Mouse (Mus musculus) right cerebral cortex, postnatal 4 days (tissue): Measurements from ENCODE around the gene Pard3.

Experiments
- DNase-seq: peaks from one replicate; pipeline ENCODE4 v3.0.0-alpha.2; 2022

The Pard3 gene

GRCm38 (mm10) chr8:127088372-127088771 is 24.7 kb downstream of the Pard3 start:
- no peak for DNase-seq

GRCm38 (mm10) chr8:127089021-127089420 is 25.3 kb downstream of the Pard3 start:
- DNase-seq = no peak

- DNase-seq = no peak
Observed at GRCm38 (mm10) chr8:127090435-127090834, 26.7 kb downstream of the Pard3 start.

GRCm38 (mm10) chr8:127091936-127092335 is 28.2 kb downstream of the Pard3 start:
- DNase-seq = no peak

GRCm38 (mm10) chr8:127092383-127093112 is 28.9 kb downstream of the Pard3 start:
- peak; percentile 62 for DNase-seq

- DNase-seq = no peak
Observed at GRCm38 (mm10) chr8:127093113-127093426, 29.4 kb downstream of the Pard3 start.

GRCm38 (mm10) chr8:127095763-127096162 is 32.1 kb downstream of the Pard3 start:
- DNase-seq = no peak

GRCm38 (mm10) chr8:127099439-127100090 is 35.9 kb downstream of the Pard3 start:
- DNase-seq = no peak

- DNase-seq = no peak
Observed at GRCm38 (mm10) chr8:127103256-127103655, 39.6 kb downstream of the Pard3 start.

- no peak for DNase-seq
Observed at GRCm38 (mm10) chr8:127104616-127105015, 40.9 kb downstream of the Pard3 start.

- peak; percentile 54 for DNase-seq
Observed at GRCm38 (mm10) chr8:127107928-127108327, 44.2 kb downstream of the Pard3 start.

- no peak for DNase-seq
Observed at GRCm38 (mm10) chr8:127113209-127113608, 49.5 kb downstream of the Pard3 start.

GRCm38 (mm10) chr8:127115837-127116236 is 52.1 kb downstream of the Pard3 start:
- no peak for DNase-seq

- DNase-seq = peak; percentile 31
Observed at GRCm38 (mm10) chr8:127118373-127118861, 54.7 kb downstream of the Pard3 start.

GRCm38 (mm10) chr8:127123391-127123790 is 59.7 kb downstream of the Pard3 start:
- DNase-seq = no peak

- DNase-seq = no peak
Observed at GRCm38 (mm10) chr8:127124795-127125194, 61.1 kb downstream of the Pard3 start.

- no peak for DNase-seq
Observed at GRCm38 (mm10) chr8:127125686-127126683, 62.3 kb downstream of the Pard3 start.

- DNase-seq = no peak
Observed at GRCm38 (mm10) chr8:127128781-127129396, 65.2 kb downstream of the Pard3 start.

GRCm38 (mm10) chr8:127134327-127134726 is 70.6 kb downstream of the Pard3 start:
- no peak for DNase-seq

GRCm38 (mm10) chr8:127136201-127136600 is 72.5 kb downstream of the Pard3 start:
- DNase-seq = no peak

GRCm38 (mm10) chr8:127136781-127137180 is 73.1 kb downstream of the Pard3 start:
- DNase-seq = no peak

GRCm38 (mm10) chr8:127139154-127139553 is 75.5 kb downstream of the Pard3 start:
- DNase-seq = peak; percentile 79

- DNase-seq = no peak
Observed at GRCm38 (mm10) chr8:127140945-127141344, 77.3 kb downstream of the Pard3 start.
